Mouse (Mus musculus): ENCODE results near the gene Esd.
A peak's percentile ranks its signal among the peaks of the same experiment; 100 is the strongest.

Gene Esd

GRCm38 (mm10) chr14:74732079-74732783, at the start of gene Esd:
Gene Esd, plus strand, starts transcription at chr14:74732297.
- peak; percentile 91 for DNase-seq (ENCODE audit: low read depth)

- DNase-seq (ENCODE audit: low read depth) = no peak
Measured at GRCm38 (mm10) chr14:74684298-74684978, 47.7 kb upstream of the Esd start.

GRCm38 (mm10) chr14:74691963-74692362, 40.1 kb upstream of the Esd start:
- no peak for DNase-seq (ENCODE audit: low read depth)

- no peak for DNase-seq (ENCODE audit: low read depth)
Measured at GRCm38 (mm10) chr14:74696766-74697165, 35.3 kb upstream of the Esd start.

GRCm38 (mm10) chr14:74697432-74697831, 34.7 kb upstream of the Esd start:
- DNase-seq (ENCODE audit: low read depth) = no peak

- no peak for DNase-seq (ENCODE audit: low read depth)
Measured at GRCm38 (mm10) chr14:74699241-74699640, 32.9 kb upstream of the Esd start.

- no peak for DNase-seq (ENCODE audit: low read depth)
Measured at GRCm38 (mm10) chr14:74703930-74704329, 28.2 kb upstream of the Esd start.

GRCm38 (mm10) chr14:74709054-74709453, 23.0 kb upstream of the Esd start:
- DNase-seq (ENCODE audit: low read depth) = peak; percentile 59

GRCm38 (mm10) chr14:74723541-74723940, 8.6 kb upstream of the Esd start:
- DNase-seq (ENCODE audit: low read depth) = no peak

GRCm38 (mm10) chr14:74731221-74732078, 647 bp upstream of the Esd start:
- DNase-seq (ENCODE audit: low read depth) = peak; percentile 19

GRCm38 (mm10) chr14:74733397-74733796, 1.3 kb downstream of the Esd start:
- DNase-seq (ENCODE audit: low read depth) = no peak

GRCm38 (mm10) chr14:74735471-74735870, 3.4 kb downstream of the Esd start:
- DNase-seq (ENCODE audit: low read depth) = no peak

GRCm38 (mm10) chr14:74736850-74737249, 4.8 kb downstream of the Esd start:
- no peak for DNase-seq (ENCODE audit: low read depth)

GRCm38 (mm10) chr14:74764191-74764918, 32.3 kb downstream of the Esd start:
- peak; percentile 85 for DNase-seq (ENCODE audit: low read depth)

GRCm38 (mm10) chr14:74767892-74768291, 35.8 kb downstream of the Esd start:
- no peak for DNase-seq (ENCODE audit: low read depth)

- DNase-seq (ENCODE audit: low read depth) = no peak
Measured at GRCm38 (mm10) chr14:74774046-74774619, 42.0 kb downstream of the Esd start.

- DNase-seq (ENCODE audit: low read depth) = no peak
Measured at GRCm38 (mm10) chr14:74784243-74784934, 52.3 kb downstream of the Esd start.

- DNase-seq (ENCODE audit: low read depth) = no peak
Measured at GRCm38 (mm10) chr14:74787717-74788116, 55.6 kb downstream of the Esd start.

- DNase-seq (ENCODE audit: low read depth) = no peak
Measured at GRCm38 (mm10) chr14:74788766-74789165, 56.7 kb downstream of the Esd start.

- no peak for DNase-seq (ENCODE audit: low read depth)
Measured at GRCm38 (mm10) chr14:74790535-74790934, 58.4 kb downstream of the Esd start.

- DNase-seq (ENCODE audit: low read depth) = no peak
Measured at GRCm38 (mm10) chr14:74792793-74793192, 60.7 kb downstream of the Esd start.

Measured in naive thymus-derived CD4-positive, alpha-beta T cell, adult 2 months (primary cell).